Mouse (Mus musculus): ENCODE results near the gene Tkfc.

- peak; percentile 61; the same call in 1 of the 2 replicates for TF ChIP-seq POLR2A (IDR thresholded peaks at IDR 0.05; ENCODE audit: borderline replicate concordance, extremely low read depth, insufficient read depth, insufficient read length, poor library complexity, severe bottlenecking)
- peak; percentile 65; the same call in 1 of the 2 replicates for TF ChIP-seq CTCF (IDR thresholded peaks at IDR 0.05; ENCODE audit: borderline replicate concordance, extremely low read depth, insufficient read depth, insufficient read length)
These were observed 28.5 kb downstream of the Tkfc start, which contains the start of the genes Cyb561a3 and Tmem138 for GRCm38 (mm10) chr19:10576690-10577561.

All from brain, embryonic 14.5 days (tissue).